Mouse (Mus musculus) heart, embryonic 12.5 days (tissue): ENCODE measurements around the gene Ncbp3. TPM values are rescaled to one million over a fixed set of nuclear protein-coding genes. Genes with fewer than 3 reads are reported as not detected.

ENCODE experiments used
- ATAC-seq: fragments of 200-750 bp; cut with Nextera tagmentation; 2 replicates; pipeline ENCODE4 v1.8.0; 2017; ENCODE audit warnings: moderate TSS enrichment, moderate library complexity; ENCODE audit not compliant: insufficient number of reproducible peaks, low FRiP score
- H3K27ac ChIP-seq: fragments of 300-500 bp; sonication (generic); 2 replicates; pipeline ENCODE4 v1.5.1; 2016; ENCODE audit warnings: mild to moderate bottlenecking, moderate library complexity; ENCODE audit not compliant: poor library complexity, severe bottlenecking
- H3K27me3 ChIP-seq: fragments of 300-500 bp; sonication (generic); replicated peaks from 2 replicates; pipeline ENCODE4 v1.6.1; 2016; ENCODE audit warnings: mild to moderate bottlenecking, moderate library complexity
- H3K36me3 ChIP-seq: fragments of 300-500 bp; sonication (generic); 2 replicates; pipeline ENCODE4 v1.6.1; 2016; ENCODE audit warnings: mild to moderate bottlenecking, moderate library complexity
- H3K4me1 ChIP-seq: fragments of 300-500 bp; sonication (generic); replicated peaks from 2 replicates; pipeline ENCODE4 v1.6.1; 2016; ENCODE audit warnings: mild to moderate bottlenecking
- H3K4me2 ChIP-seq: fragments of 300-500 bp; sonication (generic); 2 replicates; pipeline ENCODE4 v1.6.1; 2016; ENCODE audit warnings: mild to moderate bottlenecking, moderate library complexity
- H3K4me3 ChIP-seq: fragments of 300-500 bp; sonication (generic); 2 replicates; pipeline ENCODE4 v1.5.1; 2016; ENCODE audit warnings: mild to moderate bottlenecking
- H3K9ac ChIP-seq: fragments of 300-500 bp; sonication (generic); 2 replicates; pipeline ENCODE4 v1.6.1; 2016; ENCODE audit warnings: mild to moderate bottlenecking, moderate library complexity
- H3K9me3 ChIP-seq: fragments of 300-500 bp; sonication (generic); replicated peaks from 2 replicates; pipeline ENCODE4 v1.6.1; 2016; ENCODE audit warnings: mild to moderate bottlenecking, moderate library complexity
- WGBS: fragments of 180-500 bp; shearing (Covaris S2); methylation state at CpG from one replicate; pipeline ENCODE4 v1.1.7; 2016; 5-methylcytosine and 5-hydroxymethylcytosine counted together
- polyA plus RNA-seq: library from polyadenylated mRNA; unstranded; fragments of >200 nt; fragmentation: Nextera tagmentation; extraction: Ambion mirVana; gene quantifications from 2 replicates; pipeline ENCODE4 v1.2.1, GENCODE M21; 2016

The Ncbp3 gene
- polyA plus RNA-seq, 1 experiment from 2014 or later = 10.9 TPM

- Histone ChIP-seq H3K9me3 (no peaks in the 10 kb centered on the region), H3K36me3 (no peaks in the 10 kb centered on the region), H3K9ac (no peak overlapping the region), H3K27me3 (peaks cover 47% of the 10 kb centered on the region), H3K4me2 (no peak overlapping the region), H3K27ac (no peak overlapping the region), H3K4me3 (no peak overlapping the region), H3K4me1 (peaks cover 10% of the 10 kb centered on the region; the same call in 1 of the 2 replicates)
- no peak for ATAC-seq
- WGBS = 70% methylated on average over 5 of the region's 5 CpGs
Measured at GRCm38 (mm10) chr11:73015391-73016102, 32.0 kb upstream of the Ncbp3 start.

DNA sequence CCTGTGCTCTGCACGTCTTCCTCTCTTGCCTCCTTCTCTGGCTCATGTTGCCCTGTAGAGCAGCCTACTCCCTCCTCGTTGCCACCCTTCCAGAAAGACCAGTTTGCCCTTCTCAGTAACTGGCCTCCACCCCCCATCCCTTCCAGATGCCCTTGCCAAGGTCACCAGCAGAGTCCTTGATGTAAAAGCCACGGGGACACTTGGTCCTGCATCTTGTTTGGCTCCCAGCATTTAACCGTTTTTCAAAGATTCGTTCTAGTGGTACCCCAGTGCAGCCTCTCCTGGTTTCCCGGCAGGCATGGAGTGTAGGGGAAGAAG is 31.5 kb upstream of the Ncbp3 start:
- peaks cover 47% of the 10 kb centered on the region for H3K27me3 ChIP-seq
- ATAC-seq = no peak
- no peaks in the 10 kb centered on the region for H3K36me3 ChIP-seq
- no peaks in the 10 kb centered on the region for H3K9me3 ChIP-seq
- WGBS = 66% methylated on average over 6 of the region's 6 CpGs
- H3K4me1 ChIP-seq = peaks cover 10% of the 10 kb centered on the region; the same call in 1 of the 2 replicates
- H3K27ac ChIP-seq = no peak overlapping the region
- H3K4me2 ChIP-seq = no peak overlapping the region
- H3K9ac ChIP-seq = no peak overlapping the region
- no peak overlapping the region for H3K4me3 ChIP-seq

DNA sequence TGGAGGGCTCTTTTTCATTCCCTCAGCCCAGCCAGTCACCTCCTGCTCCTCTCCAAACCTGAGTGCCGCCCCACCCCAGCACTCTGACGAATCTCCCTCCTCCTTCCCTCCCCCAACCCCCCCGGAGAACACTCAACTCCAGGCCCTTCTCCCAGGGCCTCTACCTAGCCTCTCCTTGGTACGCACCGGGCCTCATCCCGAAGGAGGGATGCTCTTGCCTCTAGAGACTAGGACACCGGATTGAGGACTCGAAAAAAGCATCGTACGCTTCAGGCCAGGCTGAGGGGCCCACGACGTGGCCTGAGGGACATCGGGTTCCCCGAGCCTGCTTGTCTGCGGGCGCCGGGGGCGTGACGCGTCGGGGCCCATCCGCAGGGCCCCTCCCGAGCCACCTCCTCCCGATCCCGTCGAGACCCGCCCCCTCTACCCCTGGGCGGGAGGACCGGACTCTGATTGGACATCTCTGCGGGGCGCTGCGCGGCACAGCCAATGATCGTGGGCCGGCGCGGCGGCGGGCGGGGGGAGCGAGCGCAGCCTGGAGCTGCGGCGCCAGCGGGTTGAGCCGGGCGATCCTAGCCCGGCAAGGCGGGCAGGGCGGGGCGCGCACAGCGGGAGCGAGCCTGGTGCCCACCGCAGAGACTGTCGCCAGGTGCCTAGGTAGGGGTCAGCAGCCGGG is 29.0 kb upstream of the Ncbp3 start, which contains the start of gene Camkk1:
Camkk1 (plus strand) TSS at position 538 of the 676 bp plus-strand sequence.
- H3K4me2 ChIP-seq = peak within 1 kb of the TSS; percentile 99
- no peaks in the 10 kb centered on the region for H3K36me3 ChIP-seq
- H3K27ac ChIP-seq = no peak within 1 kb of the TSS
- H3K4me1 ChIP-seq = peaks cover 15% of the 10 kb centered on the region; the same call in 1 of the 2 replicates
- H3K4me3 ChIP-seq = peak within 1 kb of the TSS; percentile 62
- 1% methylated on average over 57 of the region's 57 CpGs for WGBS
- no peaks in the 10 kb centered on the region for H3K9me3 ChIP-seq
- peaks cover 54% of the 10 kb centered on the region for H3K27me3 ChIP-seq
- H3K9ac ChIP-seq = peak within 1 kb of the TSS; percentile 71
- ATAC-seq = peak; percentile 95

DNA sequence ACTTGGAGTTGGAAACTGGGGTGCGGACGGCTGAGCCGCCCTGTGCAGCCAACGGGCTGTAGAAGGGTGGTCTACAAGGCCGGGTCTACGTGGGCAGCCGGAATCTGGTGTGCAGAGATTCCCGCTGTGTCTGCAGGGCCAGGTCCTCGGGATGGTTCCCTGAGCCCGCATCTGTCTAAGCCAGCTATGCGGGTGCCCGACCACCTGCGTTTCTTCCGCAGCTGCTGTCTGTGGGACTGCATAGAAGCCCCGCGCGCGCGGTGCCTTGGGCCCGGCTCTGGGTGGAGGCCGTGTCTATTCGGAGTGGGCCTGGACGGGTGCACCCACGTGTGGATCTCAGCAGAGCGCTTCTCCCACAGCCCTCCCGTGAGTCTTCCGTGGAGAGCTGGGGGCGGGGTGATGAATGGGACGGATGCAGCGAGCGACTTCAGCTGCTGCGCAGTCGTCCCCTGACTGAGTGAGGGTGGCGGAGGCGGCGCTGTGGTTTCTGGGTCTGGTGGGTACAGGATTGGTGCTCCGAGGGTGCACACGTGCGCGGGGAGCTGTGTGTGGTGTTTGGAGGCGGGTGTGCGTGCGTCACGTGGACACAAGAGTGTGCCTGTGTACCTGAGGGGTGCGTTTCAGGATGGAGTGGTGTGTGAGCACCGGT is 28.3 kb upstream of the Ncbp3 start:
- no peaks in the 10 kb centered on the region for H3K9me3 ChIP-seq
- H3K4me1 ChIP-seq = peaks cover 22% of the 10 kb centered on the region
- ATAC-seq = peak; percentile 37
- peaks cover 50% of the 10 kb centered on the region for H3K27me3 ChIP-seq
- peak overlapping the region; percentile 99 for H3K4me2 ChIP-seq
- peak overlapping the region; percentile 62 for H3K4me3 ChIP-seq
- H3K27ac ChIP-seq = no peak overlapping the region
- no peaks in the 10 kb centered on the region for H3K36me3 ChIP-seq
- H3K9ac ChIP-seq = peak overlapping the region; percentile 71
- WGBS = 1% methylated on average over 46 of the region's 46 CpGs

GRCm38 (mm10) chr11:73020953-73021800 is 26.4 kb upstream of the Ncbp3 start:
- Histone ChIP-seq H3K4me1 (peaks cover 32% of the 10 kb centered on the region), H3K9ac (no peak overlapping the region), H3K9me3 (no peaks in the 10 kb centered on the region), H3K27ac (no peak overlapping the region), H3K4me3 (no peak overlapping the region), H3K27me3 (peaks cover 59% of the 10 kb centered on the region), H3K4me2 (no peak overlapping the region), H3K36me3 (no peaks in the 10 kb centered on the region)
- ATAC-seq = no peak
- 56% methylated on average over 7 of the region's 7 CpGs for WGBS

- Histone ChIP-seq H3K27me3 (peaks cover 49% of the 10 kb centered on the region), H3K27ac (no peak overlapping the region), H3K4me3 (no peak overlapping the region), H3K4me1 (peaks cover 43% of the 10 kb centered on the region), H3K9ac (no peak overlapping the region), H3K36me3 (no peaks in the 10 kb centered on the region), H3K9me3 (no peaks in the 10 kb centered on the region), H3K4me2 (no peak overlapping the region)
- WGBS = 56% methylated on average over 9 of the region's 9 CpGs
- no peak for ATAC-seq
Measured at GRCm38 (mm10) chr11:73023099-73023498, 24.5 kb upstream of the Ncbp3 start.

- Histone ChIP-seq H3K36me3 (no peaks in the 10 kb centered on the region), H3K4me1 (peaks cover 43% of the 10 kb centered on the region), H3K4me2 (no peak overlapping the region), H3K9ac (no peak overlapping the region), H3K27ac (no peak overlapping the region), H3K27me3 (peaks cover 46% of the 10 kb centered on the region), H3K9me3 (no peaks in the 10 kb centered on the region), H3K4me3 (no peak overlapping the region)
- WGBS = 53% methylated on average over 4 of the region's 4 CpGs
- ATAC-seq = no peak
Measured at GRCm38 (mm10) chr11:73023827-73024226, 23.8 kb upstream of the Ncbp3 start.

GRCm38 (mm10) chr11:73024236-73024904 is 23.2 kb upstream of the Ncbp3 start:
- H3K9ac ChIP-seq = no peak overlapping the region
- peak; percentile 58 for ATAC-seq

GRCm38 (mm10) chr11:73026961-73027360 is 20.6 kb upstream of the Ncbp3 start:
- no peak for ATAC-seq
- Histone ChIP-seq H3K4me1 (peaks cover 44% of the 10 kb centered on the region), H3K9ac (no peak overlapping the region; the same call in 1 of the 2 replicates), H3K27me3 (peaks cover 19% of the 10 kb centered on the region), H3K27ac (no peak overlapping the region), H3K36me3 (no peaks in the 10 kb centered on the region), H3K4me3 (no peak overlapping the region), H3K9me3 (no peaks in the 10 kb centered on the region), H3K4me2 (no peak overlapping the region)
- 39% methylated on average over 8 of the region's 8 CpGs for WGBS

More at GRCm38 (mm10) chr11:73024236-73024904, 23.2 kb upstream of the Ncbp3 start:
- peaks cover 44% of the 10 kb centered on the region for H3K27me3 ChIP-seq
- no peaks in the 10 kb centered on the region for H3K36me3 ChIP-seq
- H3K4me2 ChIP-seq = no peak overlapping the region
- no peak overlapping the region for H3K4me3 ChIP-seq
- H3K9me3 ChIP-seq = no peaks in the 10 kb centered on the region
- peaks cover 43% of the 10 kb centered on the region for H3K4me1 ChIP-seq
- H3K27ac ChIP-seq = no peak overlapping the region
- 47% methylated on average over 7 of the region's 7 CpGs for WGBS

DNA sequence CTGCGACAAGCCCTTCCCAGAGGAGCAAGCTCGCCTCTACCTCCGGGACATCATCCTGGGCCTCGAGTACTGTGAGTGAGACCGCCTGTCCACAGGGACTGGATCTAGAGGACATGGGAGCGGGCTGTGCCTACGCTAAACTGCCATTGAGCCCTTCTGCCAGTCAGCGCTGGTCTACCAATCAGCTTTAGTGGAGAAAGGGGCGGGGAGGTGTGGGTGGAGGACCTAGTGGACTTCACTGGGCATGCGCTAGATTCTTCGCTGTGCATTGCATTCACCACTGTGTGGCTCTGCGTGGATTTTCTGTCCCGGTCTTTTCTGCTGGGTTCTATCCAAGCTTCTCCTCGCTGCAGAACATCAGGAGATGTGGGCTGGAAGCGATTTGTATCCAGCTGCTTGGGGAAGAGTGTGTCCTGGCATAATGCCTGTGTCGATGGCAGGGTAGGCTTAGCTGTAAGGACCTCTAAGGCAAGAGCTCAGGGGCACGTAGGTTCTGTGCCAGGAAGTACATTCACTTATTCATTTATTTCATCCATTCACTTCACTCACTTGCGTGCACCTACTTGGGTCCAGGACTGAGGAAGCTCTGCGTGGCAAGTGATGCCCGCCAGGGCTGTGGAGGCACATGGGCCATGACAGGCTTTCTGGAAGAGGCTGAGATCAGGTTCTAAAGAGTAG is 16.6 kb upstream of the Ncbp3 start:
- peak overlapping the region; percentile 67 for H3K4me2 ChIP-seq
- 29% methylated on average over 20 of the region's 20 CpGs for WGBS
- H3K9me3 ChIP-seq = no peaks in the 10 kb centered on the region
- H3K36me3 ChIP-seq = no peaks in the 10 kb centered on the region
- peaks cover 17% of the 10 kb centered on the region; the same call in 1 of the 2 replicates for H3K27me3 ChIP-seq
- H3K4me1 ChIP-seq = peaks cover 23% of the 10 kb centered on the region
- peak overlapping the region; percentile 26 for H3K4me3 ChIP-seq
- H3K9ac ChIP-seq = peak overlapping the region; percentile 67
- peak; percentile 81 for ATAC-seq
- H3K27ac ChIP-seq = no peak overlapping the region; the same call in 1 of the 2 replicates
